Mouse (Mus musculus): ENCODE data around the gene Map1a. TPM values are rescaled to one million over a fixed set of nuclear protein-coding genes. Genes with fewer than 3 reads are reported as not detected.

The Map1a gene
- polyA plus RNA-seq, 1 experiment, result 2.2 TPM

- H3K27ac ChIP-seq (ENCODE audit: insufficient read depth, low read depth, low read length), result peak within 1 kb of the TSS; percentile 48
- WGBS, result 1% methylated on average over 58 of the region's 58 CpGs
Observed at GRCm38 (mm10) chr2:121354820-121355592, 65.6 kb downstream of the Map1a start, which contains the start of gene Ppip5k1. Ppip5k1 (minus strand) TSS chr2:121355396.

DNA sequence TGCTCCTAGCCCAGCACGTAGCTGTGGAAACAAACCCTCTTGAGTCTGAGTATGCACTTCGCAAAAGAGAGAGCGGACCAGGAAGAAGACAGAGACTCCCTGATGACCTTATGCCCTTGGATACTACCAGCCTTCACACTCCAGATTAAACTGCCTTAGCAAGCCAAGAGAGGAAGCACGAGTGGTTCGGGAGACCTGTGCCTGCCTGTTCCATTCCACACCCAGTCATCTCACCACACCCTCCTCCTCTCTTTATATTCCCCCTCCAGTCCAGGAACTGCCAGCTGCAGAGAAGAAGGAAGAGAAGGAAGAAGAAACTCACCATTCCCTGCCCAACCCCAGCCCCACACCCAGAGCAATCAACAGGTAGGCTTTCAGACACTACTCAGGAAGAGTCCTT is 68.1 kb downstream of the Map1a start, which contains the start of gene Ckmt1:
Ckmt1 (plus strand) TSS at position 221 of the 400 bp plus-strand sequence.
- whole genome bisulfite sequencing, result 13% methylated on average over 5 of the region's 5 CpGs

More at GRCm38 (mm10) chr2:121354820-121355592, 65.6 kb downstream of the Map1a start, which contains the start of gene Ppip5k1:
- TF ChIP-seq CTCF (IDR thresholded peaks at IDR 0.05; ENCODE audit: extremely low read depth, insufficient read length, insufficient replicate concordance, low read depth, low read length) (peak; percentile 87), POLR2A (IDR thresholded peaks at IDR 0.05; ENCODE audit: low read depth, low read length) (no peak)
- Histone ChIP-seq H3K4me1 (ENCODE audit: control insufficient read depth, insufficient read depth, insufficient read length, low read length) (peaks cover 16% of the 10 kb centered on the region), H3K4me3 (ENCODE audit: low read depth, low read length) (peak within 1 kb of the TSS; percentile 86), H3K27me3 (ENCODE audit: control insufficient read depth, insufficient read depth, low read length) (no peaks in the 10 kb centered on the region), H3K36me3 (ENCODE audit: control insufficient read depth, insufficient read depth, low read length) (0 out of 2 replicates have a peak, but pooled peaks cover 2% of the 10 kb centered on the region)

GRCm38 (mm10) chr2:121357961-121358360 is 68.6 kb downstream of the Map1a start:
- WGBS, result 0% methylated on average over 4 of the region's 4 CpGs
- Histone ChIP-seq H3K4me1 (ENCODE audit: control insufficient read depth, insufficient read depth, insufficient read length, low read length) (peaks cover 23% of the 10 kb centered on the region), H3K36me3 (ENCODE audit: control insufficient read depth, insufficient read depth, low read length) (peaks cover 22% of the 10 kb centered on the region), H3K27ac (ENCODE audit: insufficient read depth, low read depth, low read length) (peak overlapping the region; percentile 99), H3K27me3 (ENCODE audit: control insufficient read depth, insufficient read depth, low read length) (no peaks in the 10 kb centered on the region), H3K4me3 (ENCODE audit: low read depth, low read length) (peak overlapping the region; percentile 81)
- no peak for TF ChIP-seq CTCF (IDR thresholded peaks at IDR 0.05; ENCODE audit: extremely low read depth, insufficient read length, insufficient replicate concordance, low read depth, low read length)
- no peak for TF ChIP-seq POLR2A (IDR thresholded peaks at IDR 0.05; ENCODE audit: low read depth, low read length)

More for the DNA sequence above, 68.1 kb downstream of the Map1a start, which contains the start of gene Ckmt1:
- H3K36me3 ChIP-seq (ENCODE audit: control insufficient read depth, insufficient read depth, low read length), result peaks cover 17% of the 10 kb centered on the region
- no peaks in the 10 kb centered on the region for H3K27me3 ChIP-seq (ENCODE audit: control insufficient read depth, insufficient read depth, low read length)
- H3K27ac ChIP-seq (ENCODE audit: insufficient read depth, low read depth, low read length), result peak within 1 kb of the TSS; percentile 99
- peak; percentile 83 for TF ChIP-seq POLR2A (IDR thresholded peaks at IDR 0.05; ENCODE audit: low read depth, low read length)
- TF ChIP-seq CTCF (IDR thresholded peaks at IDR 0.05; ENCODE audit: extremely low read depth, insufficient read length, insufficient replicate concordance, low read depth, low read length), result no peak
- H3K4me3 ChIP-seq (ENCODE audit: low read depth, low read length), result peak within 1 kb of the TSS; percentile 81
- peaks cover 23% of the 10 kb centered on the region for H3K4me1 ChIP-seq (ENCODE audit: control insufficient read depth, insufficient read depth, insufficient read length, low read length)

GRCm38 (mm10) chr2:121358381-121358780 is 69.0 kb downstream of the Map1a start:
- WGBS, result 2% methylated on average over 16 of the region's 16 CpGs
- H3K27ac ChIP-seq (ENCODE audit: insufficient read depth, low read depth, low read length), result peak overlapping the region; percentile 99
- peaks cover 26% of the 10 kb centered on the region for H3K36me3 ChIP-seq (ENCODE audit: control insufficient read depth, insufficient read depth, low read length)
- no peaks in the 10 kb centered on the region for H3K27me3 ChIP-seq (ENCODE audit: control insufficient read depth, insufficient read depth, low read length)
- peaks cover 23% of the 10 kb centered on the region for H3K4me1 ChIP-seq (ENCODE audit: control insufficient read depth, insufficient read depth, insufficient read length, low read length)
- TF ChIP-seq CTCF (IDR thresholded peaks at IDR 0.05; ENCODE audit: extremely low read depth, insufficient read length, insufficient replicate concordance, low read depth, low read length) (no peak), POLR2A (IDR thresholded peaks at IDR 0.05; ENCODE audit: low read depth, low read length) (no peak; the same call in 1 of the 2 replicates)
- H3K4me3 ChIP-seq (ENCODE audit: low read depth, low read length), result peak overlapping the region; percentile 81

DNA sequence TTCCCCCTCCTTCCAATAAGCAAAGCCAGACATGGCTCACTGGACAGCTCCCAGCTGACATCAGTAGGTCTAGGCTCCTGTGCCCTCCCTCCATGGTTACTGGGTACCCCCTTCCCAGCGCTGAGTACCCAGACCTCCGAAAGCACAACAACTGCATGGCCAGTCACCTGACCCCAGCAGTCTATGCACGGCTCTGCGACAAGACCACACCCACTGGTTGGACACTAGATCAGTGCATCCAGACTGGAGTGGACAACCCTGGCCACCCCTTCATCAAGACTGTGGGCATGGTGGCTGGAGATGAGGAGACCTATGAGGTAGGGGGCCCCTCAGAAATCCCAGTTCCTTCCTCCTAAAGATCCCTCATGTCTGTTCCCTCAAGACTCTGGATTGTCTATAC is 70.1 kb downstream of the Map1a start:
- TF ChIP-seq POLR2A (IDR thresholded peaks at IDR 0.05; ENCODE audit: low read depth, low read length) (no peak), CTCF (IDR thresholded peaks at IDR 0.05; ENCODE audit: extremely low read depth, insufficient read length, insufficient replicate concordance, low read depth, low read length) (no peak)
- Histone ChIP-seq H3K4me1 (ENCODE audit: control insufficient read depth, insufficient read depth, insufficient read length, low read length) (peaks cover 20% of the 10 kb centered on the region), H3K27ac (ENCODE audit: insufficient read depth, low read depth, low read length) (peak overlapping the region; percentile 79), H3K4me3 (ENCODE audit: low read depth, low read length) (peak overlapping the region; percentile 65), H3K27me3 (ENCODE audit: control insufficient read depth, insufficient read depth, low read length) (no peaks in the 10 kb centered on the region), H3K36me3 (ENCODE audit: control insufficient read depth, insufficient read depth, low read length) (peaks cover 36% of the 10 kb centered on the region)
- WGBS, result 52% methylated on average over 4 of the region's 4 CpGs

Other genes with a start within 250 kb of the Map1a start
- gene Tgm5, start 203.8 kb upstream of the Map1a start, polyA plus RNA-seq (2012; rRNA removed), result 0.15 and 0.24 TPM in 2 replicates
- gene Tgm7, start 179.8 kb upstream of the Map1a start, polyA plus RNA-seq (2012; rRNA removed), result not detected in 2 replicates
- gene Adal, start 149.2 kb upstream of the Map1a start, polyA plus RNA-seq (2012; rRNA removed), result 0.38 and 1.3 TPM in 2 replicates
- 5.5 and 7.9 TPM in 2 replicates for gene Lcmt2, start 148.9 kb upstream of the Map1a start, polyA plus RNA-seq (2012; rRNA removed)
- 8.1 and 14.1 TPM in 2 replicates for gene Tubgcp4, start 118.9 kb upstream of the Map1a start, polyA plus RNA-seq (2012; rRNA removed)
- 1.2 and 2.5 TPM in 2 replicates for gene Zscan29, start 118.5 kb upstream of the Map1a start, polyA plus RNA-seq (2012; rRNA removed)
- gene Trp53bp1, start 18.2 kb upstream of the Map1a start, polyA plus RNA-seq (2012; rRNA removed), result 4.6 and 9.5 TPM in 2 replicates
- gene Ppip5k1, start 65.8 kb downstream of the Map1a start, polyA plus RNA-seq (2012; rRNA removed), result 19.8 and 47.0 TPM in 2 replicates
- 1,046 and 2,297 TPM in 2 replicates for gene Ckmt1, start 68.1 kb downstream of the Map1a start, polyA plus RNA-seq (2012; rRNA removed)
- 0.55 and 1.0 TPM in 2 replicates for gene Strc, start 97.6 kb downstream of the Map1a start, polyA plus RNA-seq (2012; rRNA removed)
- 937 and 1,104 TPM in 2 replicates for gene Pdia3, start 124.2 kb downstream of the Map1a start, polyA plus RNA-seq (2012; rRNA removed)
- gene Catsper2, start 124.2 kb downstream of the Map1a start, polyA plus RNA-seq (2012; rRNA removed), result 0.80 and 0.84 TPM in 2 replicates
- gene Ell3, start 154.7 kb downstream of the Map1a start, polyA plus RNA-seq (2012; rRNA removed), result 1.2 and 2.7 TPM in 2 replicates
- 475 and 539 TPM in 2 replicates for gene Serf2, start 159.6 kb downstream of the Map1a start, polyA plus RNA-seq (2012; rRNA removed)
- gene Hypk, start 163.7 kb downstream of the Map1a start, polyA plus RNA-seq (2012; rRNA removed), result 1.5 and 3.3 TPM in 2 replicates
- gene Serinc4, start 167.2 kb downstream of the Map1a start, polyA plus RNA-seq (2012; rRNA removed), result 0.06 and 0.10 TPM in 2 replicates
- gene Mfap1b, start 184.5 kb downstream of the Map1a start, polyA plus RNA-seq (2012; rRNA removed), result 0.51 and 0.66 TPM in 2 replicates
- 0.20 and 0.63 TPM in 2 replicates for gene Mfap1a, start 217.1 kb downstream of the Map1a start, polyA plus RNA-seq (2012; rRNA removed)
- gene Wdr76, start 217.1 kb downstream of the Map1a start, polyA plus RNA-seq (2012; rRNA removed), result 0.47 and 1.6 TPM in 2 replicates

All from small intestine, adult 2 months (tissue).